Mouse (Mus musculus) layer of hippocampus, postnatal 25 days (tissue): Measurements from ENCODE around the gene Gm17949. TPM values are rescaled to one million over a fixed set of nuclear protein-coding genes. Genes with fewer than 3 reads are reported as not detected.
A peak's percentile ranks its signal among the peaks of the same experiment; 100 is the strongest.
"Not testable (repeated sequence)": the region's sequence is repeated elsewhere in the genome, so short reads cannot be mapped to it uniquely, and the experiment has no call there.

ENCODE experiments used
- DNase-seq, 2 experiments: peaks; one replicate each; pipeline ENCODE4 v3.0.0; 2022; ENCODE audit warnings: mixed read lengths in 2 of 2, low spot score in 1 of 2; ENCODE audit errors: extremely low spot score in 1 of 2
- total RNA-seq, 2 experiments: library from RNA; stranded (reverse); gene quantifications; 2 replicates each; pipeline ENCODE4 v1.2.3; 2021

Gm17949 gene
- total RNA-seq, 2 experiments from 2014 or later: not detected

DNA sequence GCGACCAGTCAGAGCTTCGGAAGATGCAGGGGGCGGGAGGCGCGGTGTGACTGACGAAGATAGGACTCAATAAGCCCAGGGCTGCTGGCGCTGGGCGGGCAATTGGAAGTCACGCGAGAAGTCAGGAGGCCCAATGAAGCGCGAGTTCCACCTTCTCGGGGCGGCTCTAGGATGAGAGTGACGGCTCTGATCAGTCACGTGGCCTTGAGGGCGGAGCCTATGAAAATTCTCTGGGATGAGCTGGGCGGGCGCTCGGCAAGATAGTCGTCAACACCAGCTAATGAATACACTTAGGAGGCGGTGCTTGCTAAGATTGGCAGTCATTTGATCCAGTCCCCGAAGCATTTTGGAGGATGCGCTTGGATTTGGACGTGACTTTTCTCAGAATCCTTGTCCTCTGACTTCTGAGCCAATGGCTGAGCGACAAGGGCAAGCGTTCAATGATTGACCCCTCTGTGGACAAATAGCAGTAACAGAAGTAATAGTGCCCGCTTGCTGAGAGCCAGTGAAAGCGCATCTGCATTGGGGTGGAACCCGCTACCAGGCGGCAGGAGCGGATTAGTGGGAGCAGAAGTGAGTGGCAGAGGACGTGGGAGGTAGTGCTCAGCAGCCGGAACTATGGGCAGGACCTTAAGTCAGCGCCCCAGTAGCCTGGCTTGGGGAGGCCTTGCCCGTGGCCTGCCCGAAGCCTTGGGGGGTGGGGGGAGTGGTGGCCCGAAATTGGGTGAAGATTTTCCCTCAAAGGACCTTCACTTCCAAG is 20.6 kb downstream of the Gm17949 start:
- peak; percentile 87 to 91 for DNase-seq

DNA sequence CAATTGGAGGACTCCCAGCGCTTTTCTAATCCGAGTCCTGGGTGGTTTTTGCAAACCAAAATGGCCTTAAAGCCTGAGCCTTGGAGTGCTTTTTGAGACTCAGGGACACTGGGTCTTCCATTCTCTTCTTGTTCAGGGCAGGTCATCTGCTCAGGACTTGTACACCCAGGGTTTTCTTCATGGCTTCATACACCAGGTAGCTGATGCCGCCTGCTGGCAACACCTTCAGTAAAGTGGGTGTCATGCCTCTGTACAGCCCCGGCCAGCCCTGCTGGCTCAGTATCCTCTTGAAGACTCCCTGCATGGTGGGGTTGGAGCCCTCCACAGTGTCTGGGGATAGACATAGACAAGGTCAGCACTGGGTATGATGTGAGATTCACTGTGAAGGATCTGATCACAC is 21.6 kb downstream of the Gm17949 start:
- DNase-seq: no peak

DNA sequence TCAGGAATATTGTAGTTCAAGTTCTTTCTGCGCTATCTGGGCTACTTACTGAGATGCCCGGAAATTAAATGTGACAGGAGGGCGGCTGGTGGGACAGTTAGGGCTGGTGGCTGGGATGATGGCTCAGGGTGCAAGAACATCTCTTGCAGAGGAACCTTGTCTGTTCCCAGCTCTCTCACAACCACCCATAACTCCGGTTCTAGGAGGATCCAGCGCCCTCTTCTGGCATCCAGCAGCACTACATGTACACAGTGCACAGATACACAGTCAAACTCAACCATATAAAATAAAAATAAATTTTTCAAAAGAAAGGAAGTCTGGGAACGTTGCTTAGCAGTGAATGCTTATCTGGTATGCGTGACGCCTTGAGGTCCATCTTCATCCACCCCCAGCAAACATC is 27.7 kb downstream of the Gm17949 start:
- DNase-seq: no peak

DNA sequence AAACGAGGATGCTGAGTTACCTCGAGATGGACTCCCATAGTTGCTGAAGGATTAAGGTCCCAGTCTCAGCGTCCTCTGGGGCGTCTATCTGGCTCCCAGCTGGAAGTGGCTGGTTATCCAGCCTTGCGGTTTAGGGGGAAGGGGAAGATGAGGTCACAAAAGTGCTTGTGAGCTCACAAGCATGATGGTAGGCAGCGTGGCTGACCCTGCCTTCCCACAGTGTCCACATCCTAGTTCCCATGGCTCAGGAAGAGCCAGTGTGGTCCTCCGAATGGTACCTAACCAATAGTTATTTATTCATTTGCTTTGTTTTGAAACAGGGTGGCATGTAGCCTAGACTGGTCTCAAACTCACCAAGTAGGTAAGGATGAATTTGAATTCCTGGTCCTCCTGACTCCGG is 30.3 kb downstream of the Gm17949 start, which contains the start of gene Slc25a41:
Gene Slc25a41 (minus strand): TSS at position 101 of the 400 bp plus-strand sequence.
- DNase-seq: no peak

DNA sequence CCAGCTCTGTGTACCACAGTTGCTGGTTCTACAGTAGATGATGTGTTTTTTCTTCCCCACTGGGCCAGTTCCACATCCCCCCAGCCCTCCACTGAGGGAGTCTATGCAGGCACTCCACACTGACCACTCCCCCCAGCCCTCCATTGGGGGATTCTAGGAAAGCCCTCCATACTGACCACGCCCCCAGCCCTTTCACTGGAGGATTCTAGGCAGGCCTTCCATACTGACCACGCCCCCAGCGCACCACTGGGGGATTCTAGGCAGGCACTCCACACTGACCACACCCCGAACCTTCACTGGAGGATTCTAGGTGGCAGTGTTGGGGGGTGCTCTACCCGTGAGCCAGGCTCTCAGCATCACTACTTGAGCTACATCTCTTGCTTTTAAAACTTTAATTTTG is 36.1 kb downstream of the Gm17949 start:
- no peak for DNase-seq

DNA sequence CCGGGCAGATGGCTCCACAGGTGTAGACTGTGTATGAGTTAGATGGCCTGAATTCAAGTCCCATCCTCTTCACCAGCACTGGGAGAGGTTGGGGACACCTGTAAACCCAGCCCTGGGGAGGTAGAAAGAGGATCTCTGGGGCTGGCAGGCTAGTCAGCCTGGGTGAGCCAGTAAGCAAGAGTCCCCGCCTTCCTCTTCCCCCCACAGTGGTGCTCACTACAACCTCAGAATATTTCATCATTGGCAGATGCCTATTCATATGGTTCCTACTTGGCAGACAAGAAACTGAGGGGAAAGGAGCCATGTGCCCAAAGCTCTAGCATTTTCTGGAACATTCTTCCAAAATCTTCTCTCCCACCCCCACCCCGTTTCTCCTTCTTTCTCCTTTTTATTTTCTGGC is 37.5 kb downstream of the Gm17949 start:
- no peak for DNase-seq

DNA sequence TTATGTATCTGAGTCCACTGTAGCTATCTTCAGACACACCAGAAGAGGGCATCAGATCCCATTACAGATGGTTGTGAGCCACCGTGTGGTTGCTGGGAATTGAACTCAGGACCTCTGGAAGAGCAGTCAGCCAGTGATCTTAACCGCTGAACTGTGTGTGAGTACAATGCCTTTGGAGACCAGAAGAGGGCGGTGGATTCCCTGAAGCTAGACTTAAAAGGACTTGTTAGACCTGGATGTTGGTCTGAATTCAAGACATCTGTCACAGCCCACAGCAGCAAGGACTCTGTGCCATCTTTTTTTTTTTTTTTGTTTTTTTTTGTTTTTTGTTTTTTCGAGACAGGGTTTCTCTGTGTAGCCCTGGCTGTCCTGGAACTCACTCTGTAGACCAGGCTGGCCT is 40.4 kb downstream of the Gm17949 start:
- not testable (repeated sequence) for DNase-seq

DNA sequence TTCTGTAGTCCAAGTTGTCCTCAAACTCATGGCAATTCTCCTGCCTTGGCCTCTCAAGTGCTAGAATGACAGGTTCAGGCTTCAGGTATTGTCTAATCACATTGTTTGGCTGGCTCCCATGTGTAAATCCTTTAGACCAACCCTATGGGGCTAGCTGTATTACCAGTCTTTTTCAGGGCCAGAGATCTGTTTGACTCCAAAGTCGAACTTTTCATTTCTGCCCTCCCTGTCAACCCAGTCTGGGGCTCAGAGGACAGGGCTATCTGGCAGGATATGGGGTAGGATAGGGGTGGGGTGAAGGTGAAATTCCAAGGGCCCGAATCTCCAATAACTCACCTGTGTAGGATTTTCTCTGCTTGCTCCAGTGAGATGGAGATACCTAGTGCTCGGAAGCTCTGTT is 45.0 kb downstream of the Gm17949 start:
- no peak for DNase-seq

DNA sequence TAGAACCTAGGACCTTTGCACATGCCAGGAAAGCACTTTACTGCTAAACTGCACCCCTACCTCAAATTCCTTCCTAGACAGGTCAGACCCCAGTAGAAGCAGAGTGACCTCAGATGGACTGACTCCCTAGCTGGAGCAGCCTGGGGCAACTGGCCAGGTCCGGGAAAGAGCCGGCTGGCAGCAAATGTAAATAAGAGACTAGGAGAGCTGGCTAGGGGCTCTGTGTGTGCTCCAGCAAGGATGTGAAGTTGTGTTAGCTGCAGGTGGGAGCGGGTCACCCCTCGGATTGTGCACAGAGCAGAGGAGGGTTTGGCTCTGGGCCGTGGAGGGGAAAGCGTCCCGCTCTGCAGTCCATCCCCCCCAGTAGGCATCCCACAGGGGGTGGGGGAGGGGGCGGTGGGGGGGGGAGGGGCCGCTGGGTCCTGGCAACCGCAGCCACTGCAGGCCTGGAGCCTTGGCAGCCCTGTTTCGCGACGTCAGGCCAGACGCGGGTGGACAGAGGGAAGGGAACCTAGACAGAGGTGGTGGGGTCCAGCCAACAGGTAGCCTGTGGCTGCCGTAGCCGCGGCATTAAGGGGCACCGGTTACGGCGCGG is 47.7 kb downstream of the Gm17949 start, which contains the start of gene Crb3:
Gene Crb3 (plus strand): TSS at position 215 of the 595 bp plus-strand sequence.
- DNase-seq: peak in 1 of 2 experiments; percentile 36

DNA sequence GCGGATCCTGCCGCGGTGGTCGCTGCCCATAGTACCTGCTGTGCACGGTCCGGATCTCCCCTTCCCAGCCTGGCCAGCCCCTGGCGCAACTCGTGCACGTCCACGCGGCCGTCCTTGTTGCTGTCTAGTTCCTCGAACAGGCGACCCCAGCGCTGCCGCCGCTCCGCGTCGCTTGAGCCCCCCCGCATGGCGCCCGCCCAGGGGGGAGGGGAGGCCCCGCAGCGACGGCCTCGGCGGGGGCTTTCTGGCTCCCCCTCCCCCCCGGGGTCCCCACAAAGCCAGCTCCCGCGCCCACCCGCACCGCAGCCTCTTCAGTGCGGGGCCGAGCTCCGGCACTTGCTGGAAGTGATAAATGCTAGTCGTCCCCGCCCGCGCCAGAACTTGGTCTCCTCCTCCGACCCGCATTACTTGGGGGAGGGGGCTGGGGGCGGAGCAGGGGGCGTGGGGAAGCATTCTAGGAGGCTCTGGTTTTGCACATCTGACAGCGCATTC is 48.3 kb downstream of the Gm17949 start, which contains the start of gene Slc25a23:
Gene Slc25a23 (minus strand): TSS at position 378 of the 492 bp plus-strand sequence.
- peak; percentile 68 to 76 for DNase-seq

DNA sequence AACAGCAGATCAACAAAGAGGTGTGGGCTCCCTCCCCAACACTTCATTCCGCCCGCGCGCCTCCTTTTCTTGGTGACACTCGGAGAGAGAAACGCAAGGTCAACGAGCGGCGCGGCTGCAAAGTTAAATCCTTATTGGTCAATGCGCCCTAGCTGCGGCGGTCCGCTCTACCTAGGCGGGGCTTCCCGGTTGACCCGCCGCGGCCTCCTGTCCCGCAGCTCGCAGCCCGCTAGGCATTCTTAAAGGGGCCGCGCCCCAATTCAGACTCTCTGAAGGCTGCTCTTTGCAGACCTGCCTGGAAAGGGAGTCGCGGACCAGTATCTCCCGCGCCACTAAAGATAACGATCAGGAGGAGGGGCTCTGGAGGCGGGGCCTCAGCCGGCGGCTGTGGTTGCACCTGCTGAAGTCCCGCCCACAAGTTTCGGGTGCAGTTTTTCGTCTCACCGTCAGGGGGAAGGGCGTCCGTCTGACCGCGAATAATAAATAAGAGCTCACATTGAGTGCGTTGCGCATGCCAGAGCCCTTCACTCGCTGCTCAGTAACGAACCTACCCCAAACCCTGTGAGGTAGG is 49.0 kb downstream of the Gm17949 start:
- peak; percentile 87 to 93 for DNase-seq

DNA sequence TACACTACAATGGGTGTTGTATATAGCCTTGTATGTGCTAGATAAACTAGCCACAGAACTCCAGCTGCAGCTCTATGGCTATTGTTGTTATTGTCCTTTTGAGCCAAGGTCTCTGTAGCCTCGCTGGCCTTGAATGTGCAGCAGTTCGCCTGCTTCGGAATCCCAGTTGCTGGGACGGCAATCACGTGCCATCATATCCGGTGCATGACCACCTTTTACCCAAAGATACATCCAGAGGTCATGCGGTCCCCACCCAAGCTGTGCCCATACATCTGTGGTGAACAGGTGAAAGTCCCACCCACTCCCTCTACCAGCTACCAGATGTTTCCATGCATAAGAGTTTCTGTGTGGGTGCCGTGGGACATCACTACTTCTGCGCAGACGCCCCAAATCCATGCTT is 49.8 kb downstream of the Gm17949 start:
- no peak for DNase-seq

DNA sequence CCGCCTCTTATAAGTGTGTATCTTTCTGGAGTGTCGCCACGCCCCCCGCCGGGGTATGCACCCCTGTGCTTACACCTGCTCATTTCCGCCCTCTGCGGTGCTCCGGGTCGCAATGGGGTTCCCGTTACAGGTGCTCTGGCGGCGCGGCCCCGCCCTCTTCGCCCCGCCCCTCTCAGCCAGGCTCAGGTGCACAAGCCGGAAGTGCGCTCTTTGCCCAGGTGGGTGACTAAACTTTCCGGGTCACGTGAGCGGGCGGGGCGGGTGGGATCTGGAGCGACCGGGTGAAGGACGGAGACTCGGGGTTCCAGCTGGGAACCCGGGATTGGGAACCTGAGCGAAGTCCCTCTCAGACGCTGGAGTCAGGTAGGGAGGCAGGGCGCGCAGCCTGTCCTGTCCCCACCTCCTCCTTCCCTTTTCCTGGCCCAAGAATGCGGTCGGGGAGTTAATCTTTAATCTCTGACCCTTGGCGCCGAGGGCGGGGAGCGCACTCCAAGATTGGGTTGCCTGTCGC is 50.8 kb downstream of the Gm17949 start:
- DNase-seq: no peak

DNA sequence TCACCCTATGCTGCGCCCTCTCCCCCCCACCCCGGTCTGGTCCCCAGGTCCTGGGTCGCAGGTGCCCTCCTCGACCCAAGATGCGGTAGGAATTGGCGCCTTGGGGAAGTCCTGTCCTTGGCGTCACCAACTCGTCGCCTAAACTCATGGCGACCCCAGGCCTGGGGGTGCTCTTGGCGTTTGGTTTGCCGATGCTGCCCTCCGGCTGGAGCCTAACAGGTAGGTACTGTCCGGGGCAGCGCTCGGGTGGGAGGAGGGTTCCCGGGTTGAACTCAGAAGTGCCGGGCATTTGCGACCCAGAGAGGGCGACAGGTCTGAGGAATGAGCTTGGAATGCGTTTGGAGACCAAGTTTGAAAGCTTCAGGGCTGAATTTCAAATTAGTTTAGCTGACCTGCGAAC is 51.3 kb downstream of the Gm17949 start:
- DNase-seq: no peak

DNA sequence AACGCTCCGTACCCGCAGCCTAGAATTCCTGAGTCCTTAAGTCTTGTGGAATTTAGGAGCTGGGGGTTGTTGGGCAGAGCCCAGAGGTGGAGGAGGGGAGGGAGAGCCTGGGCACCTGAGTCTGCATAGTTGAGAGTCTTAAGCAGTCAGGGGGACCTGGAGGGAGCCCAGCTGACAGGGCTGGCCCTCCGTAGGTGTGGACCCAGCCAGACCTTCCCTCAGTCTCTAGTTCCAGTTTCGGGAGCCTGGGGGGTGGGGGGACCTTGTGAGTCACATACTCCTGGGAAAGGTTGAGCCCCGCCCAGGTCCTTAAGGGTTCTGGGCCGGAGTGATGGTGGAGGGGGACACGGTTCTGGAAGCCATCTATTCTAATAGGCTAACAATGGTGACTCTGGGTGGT is 51.8 kb downstream of the Gm17949 start:
- no peak for DNase-seq

DNA sequence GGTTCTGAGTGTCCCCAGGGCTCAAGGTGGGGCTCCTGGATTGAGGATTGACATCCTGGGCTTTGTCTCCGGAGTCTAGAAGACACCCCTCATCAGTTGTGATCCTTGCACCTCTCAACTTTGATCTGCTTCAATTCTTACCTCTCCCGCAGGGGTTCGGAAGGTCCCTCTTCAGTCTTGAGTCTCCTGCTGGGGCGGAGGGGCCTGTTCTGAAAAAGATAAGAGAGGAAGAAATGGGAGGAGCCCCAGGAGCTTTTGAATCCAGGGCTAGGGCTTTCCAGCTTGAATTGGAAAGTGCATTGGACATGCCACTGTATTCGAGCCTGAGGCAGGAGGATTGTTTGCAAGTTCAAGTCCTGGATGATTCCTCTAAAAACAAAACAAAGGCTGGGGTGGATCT is 55.6 kb downstream of the Gm17949 start:
- DNase-seq: no peak

DNA sequence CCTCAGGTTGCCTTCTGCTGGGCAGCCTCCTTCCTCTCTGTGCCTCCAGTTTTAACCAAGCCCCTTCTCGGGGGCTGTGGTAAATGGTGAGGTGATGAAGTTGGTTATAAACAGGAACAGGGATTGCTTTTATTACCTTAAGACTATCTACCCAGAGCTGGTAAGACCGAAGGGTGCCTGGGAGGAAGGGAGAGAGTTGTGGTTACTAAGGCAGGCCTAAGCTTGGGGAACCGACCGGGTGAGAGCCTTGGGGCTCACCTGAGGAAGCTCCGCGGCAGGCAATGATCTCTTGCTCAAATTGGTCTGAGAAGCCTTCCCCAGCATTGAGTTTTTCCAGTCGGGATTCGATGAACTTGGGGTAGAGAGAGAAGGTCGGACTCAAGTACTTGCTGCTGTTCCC is 59.0 kb downstream of the Gm17949 start:
- DNase-seq: no peak

DNA sequence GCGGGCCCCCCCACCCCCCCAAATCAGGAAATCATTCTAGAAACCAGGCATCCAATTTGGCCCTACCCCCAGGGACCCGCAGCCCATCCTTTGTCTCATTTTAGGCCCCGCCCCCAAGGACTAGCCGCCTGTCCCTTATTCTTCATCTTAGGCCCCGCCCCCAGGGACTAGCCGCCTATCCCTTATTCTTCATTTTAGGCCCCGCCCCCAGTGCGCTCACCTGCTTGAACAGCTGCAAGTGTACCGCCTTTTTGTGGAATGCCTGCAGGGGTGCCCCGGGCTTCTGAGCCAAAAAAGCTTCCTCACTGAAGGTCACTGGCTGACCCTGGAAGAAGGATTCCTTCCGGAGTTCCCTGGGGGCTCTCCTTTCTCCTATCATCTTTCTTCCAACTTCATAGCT is 59.4 kb downstream of the Gm17949 start:
- no peak for DNase-seq
